Mouse (Mus musculus): ENCODE data around the gene Abhd16a. TPM values are rescaled to one million over a fixed set of nuclear protein-coding genes. Genes with fewer than 3 reads are reported as not detected.

Abhd16a gene
- polyA plus RNA-seq, 1 experiment from 2014 or later, result 33.9 TPM

- WGBS (ENCODE audit: missing documents), result 98% methylated on average over 4 of the region's 4 CpGs
Observed at GRCm38 (mm10) chr17:35152121-35152520, 63.1 kb downstream of the Abhd16a start.

More at GRCm38 (mm10) chr17:35152121-35152520, 63.1 kb downstream of the Abhd16a start:
- H3K4me3 ChIP-seq (ENCODE audit: inconsistent target), result no peak overlapping the region
- H3K79me2 ChIP-seq (ENCODE audit: inconsistent target), result peaks cover 34% of the 10 kb centered on the region
- no peak overlapping the region for H3K27ac ChIP-seq
- H3K36me3 ChIP-seq (ENCODE audit: inconsistent target), result peaks cover 83% of the 10 kb centered on the region

Other genes starting within 250 kb of the Abhd16a start
- gene Skiv2l, start 239.1 kb upstream of the Abhd16a start, polyA plus RNA-seq (2018), result 16.7 to 36.7 TPM (median 23.6 TPM) in 3 replicates
- gene Nelfe, start 238.9 kb upstream of the Abhd16a start, polyA plus RNA-seq (2018), result 46.9 to 59.7 TPM (median 52.1 TPM) in 3 replicates
- 2.6 to 6.4 TPM (median 4.7 TPM) in 3 replicates for gene Cfb, start 226.7 kb upstream of the Abhd16a start, polyA plus RNA-seq (2018)
- gene Zbtb12, start 209.8 kb upstream of the Abhd16a start, polyA plus RNA-seq (2018), result 5.4 to 6.2 TPM (median 5.5 TPM) in 3 replicates
- gene Gm20547, start 207.2 kb upstream of the Abhd16a start, polyA plus RNA-seq (2018), result not detected in 3 replicates
- gene C2, start 191.0 kb upstream of the Abhd16a start, polyA plus RNA-seq (2018), result 0.63 to 0.95 TPM (median 0.86 TPM) in 3 replicates
- 59.6 to 100 TPM (median 69.3 TPM) in 3 replicates for gene Ehmt2, start 190.8 kb upstream of the Abhd16a start, polyA plus RNA-seq (2018)
- gene Slc44a4, start 174.8 kb upstream of the Abhd16a start, polyA plus RNA-seq (2018), result not detected in 3 replicates
- 80.3 to 98.8 TPM (median 81.2 TPM) in 3 replicates for gene Neu1, start 158.0 kb upstream of the Abhd16a start, polyA plus RNA-seq (2018)
- 0.57 to 1.2 TPM (median 0.69 TPM) in 3 replicates for gene Hspa1b, start 130.0 kb upstream of the Abhd16a start, polyA plus RNA-seq (2018)
- not detected in 3 replicates for gene Gm20481, start 119.4 kb upstream of the Abhd16a start, polyA plus RNA-seq (2018)
- 1.2 to 1.9 TPM (median 1.8 TPM) in 3 replicates for gene Hspa1a, start 117.1 kb upstream of the Abhd16a start, polyA plus RNA-seq (2018)
- gene Hspa1l, start 116.6 kb upstream of the Abhd16a start, polyA plus RNA-seq (2018), result 0.47 to 1.7 TPM (median 0.96 TPM) in 3 replicates
- 16.5 to 52.8 TPM (median 51.4 TPM) in 3 replicates for gene Lsm2, start 107.4 kb upstream of the Abhd16a start, polyA plus RNA-seq (2018)
- 7.7 to 37.5 TPM (median 19.2 TPM) in 3 replicates for gene Vars, start 88.3 kb upstream of the Abhd16a start, polyA plus RNA-seq (2018)
- gene Vwa7, start 72.7 kb upstream of the Abhd16a start, polyA plus RNA-seq (2018), result 0.06 to 0.32 TPM (median 0.07 TPM) in 3 replicates
- gene Sapcd1, start 61.2 kb upstream of the Abhd16a start, polyA plus RNA-seq (2018), result not detected in 3 replicates
- gene Msh5, start 42.5 kb upstream of the Abhd16a start, polyA plus RNA-seq (2018), result 0.48 to 0.51 TPM (median 0.50 TPM) in 3 replicates
- 359 to 667 TPM (median 372 TPM) in 3 replicates for gene Clic1, start 39.3 kb upstream of the Abhd16a start, polyA plus RNA-seq (2018)
- 3.3 to 9.6 TPM (median 4.8 TPM) in 3 replicates for gene Ddah2, start 30.2 kb upstream of the Abhd16a start, polyA plus RNA-seq (2018)
- not detected in 3 replicates for gene Ly6g6c, start 23.9 kb upstream of the Abhd16a start, polyA plus RNA-seq (2018)
- gene Mpig6b, start 23.1 kb upstream of the Abhd16a start, polyA plus RNA-seq (2018), result 0.17 TPM in 1 of 3 replicates, not detected in the others
- not detected in 3 replicates for gene Ly6g6e, start 12.4 kb upstream of the Abhd16a start, polyA plus RNA-seq (2018)
- gene Ly6g6d, start 11.2 kb upstream of the Abhd16a start, polyA plus RNA-seq (2018), result 0.43 to 1.7 TPM (median 0.88 TPM) in 3 replicates
- gene Ly6g6f, start 3.7 kb upstream of the Abhd16a start, polyA plus RNA-seq (2018), result not detected in 3 replicates
- not detected in 3 replicates for gene Ly6g5c, start 19.0 kb downstream of the Abhd16a start, polyA plus RNA-seq (2018)
- gene Ly6g5b, start 26.2 kb downstream of the Abhd16a start, polyA plus RNA-seq (2018), result 0.36 to 0.46 TPM in 2 of 3 replicates, not detected in the other
- 11.4 to 18.0 TPM (median 13.2 TPM) in 3 replicates for gene Gpank1, start 32.2 kb downstream of the Abhd16a start, polyA plus RNA-seq (2018)
- gene Csnk2b, start 32.8 kb downstream of the Abhd16a start, polyA plus RNA-seq (2018), result 129 to 166 TPM (median 149 TPM) in 3 replicates
- gene D17H6S53E, start 37.1 kb downstream of the Abhd16a start, polyA plus RNA-seq (2018), result 11.5 to 23.5 TPM (median 22.0 TPM) in 3 replicates
- not detected in 3 replicates for gene Apom, start 42.8 kb downstream of the Abhd16a start, polyA plus RNA-seq (2018)
- 103 to 118 TPM (median 104 TPM) in 3 replicates for gene Bag6, start 45.9 kb downstream of the Abhd16a start, polyA plus RNA-seq (2018)
- gene Prrc2a, start 75.6 kb downstream of the Abhd16a start, polyA plus RNA-seq (2018), result 91.3 to 139 TPM (median 124 TPM) in 3 replicates
- 231 to 253 TPM (median 243 TPM) in 3 replicates for gene Aif1, start 86.8 kb downstream of the Abhd16a start, polyA plus RNA-seq (2018)
- 322 to 615 TPM (median 449 TPM) in 3 replicates for gene Lst1, start 99.2 kb downstream of the Abhd16a start, polyA plus RNA-seq (2018)
- 0.33 to 0.50 TPM (median 0.48 TPM) in 3 replicates for gene Ltb, start 105.2 kb downstream of the Abhd16a start, polyA plus RNA-seq (2018)
- gene Tnf, start 112.7 kb downstream of the Abhd16a start, polyA plus RNA-seq (2018), result 20.0 to 57.4 TPM (median 38.0 TPM) in 3 replicates
- gene Lta, start 116.1 kb downstream of the Abhd16a start, polyA plus RNA-seq (2018), result not detected in 3 replicates
- not detected in 3 replicates for gene Gm16181, start 131.6 kb downstream of the Abhd16a start, polyA plus RNA-seq (2018)
- gene Atp6v1g2, start 144.4 kb downstream of the Abhd16a start, polyA plus RNA-seq (2018), result 5.0 to 12.5 TPM (median 6.9 TPM) in 3 replicates
- gene Nfkbil1, start 146.5 kb downstream of the Abhd16a start, polyA plus RNA-seq (2018), result 8.3 to 16.7 TPM (median 14.8 TPM) in 3 replicates
- 113 to 158 TPM (median 122 TPM) in 3 replicates for gene Ddx39b, start 152.5 kb downstream of the Abhd16a start, polyA plus RNA-seq (2018)
- gene H2-D1, start 173.5 kb downstream of the Abhd16a start, polyA plus RNA-seq (2018), result 2,972 to 5,352 TPM (median 3,334 TPM) in 3 replicates
- not detected in 3 replicates for gene H2-Q1, start 231.1 kb downstream of the Abhd16a start, polyA plus RNA-seq (2018)